Mouse (Mus musculus): ENCODE data around the gene Arfgap2. TPM values are rescaled to one million over a fixed set of nuclear protein-coding genes. Genes with fewer than 3 reads are reported as not detected.

Gene Arfgap2
- polyA plus RNA-seq, 1 experiment, result 34.7 TPM

- 49% methylated on average over 5 of the region's 5 CpGs for WGBS
These were observed 6.7 kb upstream of the Arfgap2 start for GRCm38 (mm10) chr2:91258054-91258453.

DNA sequence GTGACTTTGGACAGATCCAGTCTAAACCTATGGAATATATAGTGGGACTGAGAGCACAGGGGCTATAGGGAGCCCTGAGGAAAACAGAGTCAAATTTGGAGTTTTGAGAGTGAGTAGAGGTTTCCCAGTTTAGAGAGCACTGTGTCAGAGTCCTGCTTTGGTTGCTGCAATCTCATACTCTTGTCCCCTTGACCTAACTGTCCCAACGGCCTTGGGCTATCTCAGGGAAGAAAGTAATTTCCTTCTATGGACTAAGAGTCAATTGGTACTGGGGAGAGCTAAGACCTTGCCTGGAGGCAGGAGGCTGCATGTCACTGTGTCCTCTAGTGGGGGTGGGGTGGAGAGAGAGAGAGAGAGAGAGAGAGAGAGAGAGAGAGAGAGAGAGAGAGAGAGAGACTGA is 5.9 kb upstream of the Arfgap2 start:
- WGBS, result 74% methylated on average over 1 of the region's 1 CpGs
- DNase-seq (ENCODE audit: low read depth, low spot score), result no peak

More at GRCm38 (mm10) chr2:91258054-91258453, 6.7 kb upstream of the Arfgap2 start:
- DNase-seq (ENCODE audit: low read depth, low spot score), result no peak

- WGBS, result 95% methylated on average over 1 of the region's 1 CpGs
- no peak for DNase-seq (ENCODE audit: low read depth, low spot score)
These were observed 5.3 kb upstream of the Arfgap2 start for GRCm38 (mm10) chr2:91259493-91259892.

DNA sequence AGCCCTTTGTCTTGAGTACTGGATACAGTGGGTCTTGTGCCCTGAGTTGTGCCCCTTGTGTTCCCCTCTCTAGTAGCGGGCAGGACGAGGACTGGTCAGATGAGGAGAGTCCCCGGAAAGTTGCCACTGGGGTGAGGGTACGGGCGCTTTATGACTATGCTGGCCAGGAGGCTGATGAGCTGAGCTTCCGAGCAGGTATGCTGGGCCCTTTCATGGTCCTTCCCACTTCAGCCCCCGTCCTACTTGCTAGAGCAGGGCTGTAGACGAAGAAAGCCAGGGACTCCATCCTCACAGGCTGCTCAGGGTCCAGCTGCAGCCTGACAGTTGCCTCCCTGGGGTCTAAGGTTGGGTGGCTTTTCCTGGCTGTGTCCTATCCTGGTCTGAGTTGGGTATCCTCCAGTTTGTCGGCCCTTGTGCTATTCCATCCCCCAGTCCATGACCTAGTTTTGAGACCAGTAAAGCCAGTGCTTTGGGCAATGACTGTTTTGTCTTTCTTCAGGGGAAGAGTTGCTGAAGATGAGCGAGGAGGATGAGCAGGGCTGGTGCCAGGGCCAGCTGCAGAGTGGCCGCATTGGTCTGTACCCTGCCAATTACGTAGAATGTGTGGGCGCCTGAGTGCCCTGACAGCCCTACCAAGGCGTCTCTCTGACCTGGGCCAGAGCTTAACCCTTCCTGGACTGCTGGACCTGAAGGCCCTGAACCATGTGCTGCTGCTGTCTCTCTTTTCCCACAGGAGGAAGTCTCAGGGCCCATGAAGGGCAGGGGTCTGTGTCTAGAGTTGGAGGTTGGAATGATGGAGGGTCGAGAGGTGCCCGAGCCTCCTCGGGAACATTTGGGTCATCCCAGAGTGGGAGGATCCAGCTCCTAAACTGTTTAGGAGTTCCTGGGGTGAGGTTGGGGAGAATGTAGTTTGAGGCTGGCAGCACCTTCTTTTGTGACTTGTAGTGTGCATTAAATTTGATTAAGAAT is 798 bp upstream of the Arfgap2 start:
- DNase-seq (ENCODE audit: low read depth, low spot score), result no peak
- WGBS, result 88% methylated on average over 17 of the region's 17 CpGs

DNA sequence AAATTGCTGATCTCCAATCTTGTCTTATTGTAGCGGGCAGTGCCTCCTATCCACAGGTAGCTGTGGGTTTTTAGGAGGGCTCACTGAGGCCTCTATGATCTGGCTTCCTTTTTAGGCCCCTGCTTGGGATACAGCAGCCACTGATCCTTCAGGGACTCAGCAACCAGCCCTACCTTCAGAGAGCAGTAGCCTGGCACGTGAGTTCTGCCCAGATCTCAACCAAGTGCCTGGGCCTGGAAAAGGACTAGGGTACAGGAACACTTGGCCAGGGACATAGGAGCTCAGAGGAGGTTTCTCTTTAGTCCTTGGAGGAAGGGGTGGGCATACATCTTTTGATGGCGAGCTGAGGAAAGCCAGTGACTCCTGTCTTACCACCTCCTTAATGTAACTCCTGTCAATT is 3.3 kb downstream of the Arfgap2 start:
- DNase-seq (ENCODE audit: low read depth, low spot score), result no peak
- WGBS, result 92% methylated on average over 3 of the region's 3 CpGs

- DNase-seq (ENCODE audit: low read depth, low spot score), result no peak
- 36% methylated on average over 2 of the region's 2 CpGs for WGBS
These were observed 3.9 kb downstream of the Arfgap2 start for GRCm38 (mm10) chr2:91268706-91269105.

DNA sequence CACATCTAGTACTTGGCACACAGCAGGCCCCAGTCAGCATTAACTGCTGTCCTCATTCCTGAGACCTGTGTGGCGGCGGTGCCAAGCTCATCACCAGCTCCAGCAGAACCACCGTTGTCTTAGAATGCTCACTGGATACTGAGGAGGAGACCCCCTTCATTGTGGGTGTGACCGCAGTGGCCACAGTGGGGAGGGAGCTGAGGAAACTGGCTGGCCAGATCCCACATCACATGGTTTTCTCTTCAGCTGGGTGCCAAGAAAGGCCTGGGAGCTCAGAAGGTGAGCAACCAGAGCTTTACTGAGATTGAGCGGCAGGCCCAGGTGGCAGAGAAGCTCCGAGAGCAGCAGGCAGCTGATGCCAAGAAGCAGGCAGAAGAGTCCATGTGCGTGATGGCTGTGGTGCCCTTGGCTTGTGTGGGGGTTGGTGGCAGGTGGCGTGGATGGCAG is 4.9 kb downstream of the Arfgap2 start:
- 92% methylated on average over 8 of the region's 8 CpGs for WGBS
- no peak for DNase-seq (ENCODE audit: low read depth, low spot score)

- DNase-seq (ENCODE audit: low read depth, low spot score), result peak; percentile 62
- WGBS, result 28% methylated on average over 10 of the region's 10 CpGs
These were observed 14.1 kb downstream of the Arfgap2 start for GRCm38 (mm10) chr2:91278749-91279371.

GRCm38 (mm10) chr2:91279372-91279755 is 14.6 kb downstream of the Arfgap2 start:
- WGBS, result 12% methylated on average over 2 of the region's 2 CpGs
- no peak for DNase-seq (ENCODE audit: low read depth, low spot score)

- DNase-seq (ENCODE audit: low read depth, low spot score), result peak; percentile 68
- WGBS, result 37% methylated on average over 5 of the region's 5 CpGs
These were observed 16.6 kb downstream of the Arfgap2 start for GRCm38 (mm10) chr2:91281366-91281765.

- 75% methylated on average over 3 of the region's 3 CpGs for WGBS
- no peak for DNase-seq (ENCODE audit: low read depth, low spot score)
These were observed 19.2 kb downstream of the Arfgap2 start for GRCm38 (mm10) chr2:91283972-91284371.

- DNase-seq (ENCODE audit: low read depth, low spot score), result no peak
- WGBS, result 44% methylated on average over 13 of the region's 13 CpGs
These were observed 19.8 kb downstream of the Arfgap2 start for GRCm38 (mm10) chr2:91284375-91285199.

DNA sequence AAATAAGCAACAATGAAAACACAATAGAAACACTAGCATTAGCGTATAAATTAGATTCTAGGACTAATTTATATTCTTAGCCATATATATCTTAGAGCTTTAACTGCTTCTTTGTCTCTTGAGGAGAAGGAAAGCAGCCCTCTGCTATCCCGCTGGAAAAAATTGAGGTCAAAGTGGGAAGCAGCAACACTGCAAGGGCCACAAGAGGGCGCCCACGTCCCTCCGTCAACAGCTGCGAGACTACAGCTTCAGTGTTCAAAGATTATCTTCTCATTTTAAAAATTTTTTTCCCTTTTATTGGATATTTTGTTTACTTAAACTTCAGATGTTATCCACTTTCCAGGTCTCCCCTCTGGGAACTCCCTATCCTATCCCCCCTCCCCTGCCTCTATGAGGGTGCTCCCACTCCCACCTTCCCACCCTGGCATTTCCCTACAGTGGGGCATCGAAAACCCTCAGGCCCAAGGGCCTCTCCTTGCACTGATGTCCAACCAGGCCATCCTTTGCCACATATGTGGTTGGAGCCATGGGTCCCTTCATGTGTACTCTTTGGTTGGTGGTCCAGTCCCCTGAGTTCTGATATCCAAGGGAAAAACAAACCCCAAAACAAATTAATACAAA is 21.2 kb downstream of the Arfgap2 start:
- DNase-seq (ENCODE audit: low read depth, low spot score), result peak; percentile 65
- WGBS, result 12% methylated on average over 7 of the region's 7 CpGs

DNA sequence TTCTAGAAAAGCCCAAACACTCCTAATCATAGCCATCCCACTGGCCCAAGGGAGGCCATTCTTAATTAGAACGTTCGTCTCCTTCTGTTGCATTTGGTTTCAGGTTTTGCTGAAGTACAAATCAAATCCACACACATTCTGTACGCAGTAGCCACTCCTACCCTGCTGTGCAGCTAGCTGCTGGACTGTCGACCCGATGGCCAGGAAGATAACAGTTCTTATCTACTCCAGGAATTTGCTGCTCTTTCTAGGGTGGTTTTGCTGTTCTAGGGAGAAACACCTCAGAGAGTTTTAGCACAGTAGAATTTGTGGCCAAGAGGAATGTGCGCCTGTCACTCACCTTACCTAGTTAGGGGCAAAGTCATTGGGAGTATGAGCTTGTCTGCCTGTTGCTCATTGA is 22.8 kb downstream of the Arfgap2 start:
- no peak for DNase-seq (ENCODE audit: low read depth, low spot score)
- WGBS, result 45% methylated on average over 6 of the region's 6 CpGs

- no peak for DNase-seq (ENCODE audit: low read depth, low spot score)
- 33% methylated on average over 12 of the region's 12 CpGs for WGBS
These were observed 26.6 kb downstream of the Arfgap2 start for GRCm38 (mm10) chr2:91291197-91292007.

- DNase-seq (ENCODE audit: low read depth, low spot score), result no peak
- WGBS, result 92% methylated on average over 3 of the region's 3 CpGs
These were observed 29.5 kb downstream of the Arfgap2 start for GRCm38 (mm10) chr2:91294226-91294625.

DNA sequence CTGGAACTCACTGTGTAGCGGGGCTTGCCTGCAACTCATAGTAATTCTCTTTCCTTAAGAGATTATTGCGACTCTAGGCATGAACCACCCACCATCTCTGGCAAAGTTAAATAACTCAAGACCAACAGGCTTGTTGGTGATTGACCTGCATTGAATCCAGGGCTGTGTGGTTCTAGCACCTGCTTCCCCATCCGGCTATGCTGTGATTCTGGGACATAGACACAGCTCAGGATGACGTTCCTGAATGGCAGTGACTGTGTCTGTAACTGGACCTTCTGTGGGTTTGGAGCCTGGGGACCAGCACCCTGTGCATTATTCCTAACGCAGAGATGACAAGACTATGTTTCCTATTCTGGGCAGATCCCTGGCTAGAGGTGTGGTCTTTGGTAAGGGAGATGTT is 31.1 kb downstream of the Arfgap2 start:
- no peak for DNase-seq (ENCODE audit: low read depth, low spot score)
- 92% methylated on average over 5 of the region's 5 CpGs for WGBS

DNA sequence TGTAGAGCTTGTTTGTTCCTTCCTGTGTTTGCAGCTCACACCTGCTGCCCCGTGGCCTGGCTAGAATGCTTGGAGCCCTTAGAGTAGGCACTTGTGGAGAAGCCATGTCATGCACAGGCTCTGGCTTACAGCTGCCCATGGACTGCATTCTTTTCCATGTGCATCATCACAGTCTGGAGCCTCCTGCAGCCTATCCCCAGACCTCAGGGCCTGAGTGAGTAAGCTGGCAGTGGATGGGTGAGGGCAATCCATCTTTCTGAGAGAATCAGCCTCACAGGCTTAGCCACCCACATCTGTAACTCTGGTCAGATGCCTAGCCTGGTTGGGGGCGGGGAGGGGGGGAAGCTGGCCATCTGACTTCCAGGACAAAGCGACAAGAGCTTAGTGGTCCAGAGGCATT is 34.4 kb downstream of the Arfgap2 start:
- WGBS, result 78% methylated on average over 3 of the region's 3 CpGs
- no peak for DNase-seq (ENCODE audit: low read depth, low spot score)

DNA sequence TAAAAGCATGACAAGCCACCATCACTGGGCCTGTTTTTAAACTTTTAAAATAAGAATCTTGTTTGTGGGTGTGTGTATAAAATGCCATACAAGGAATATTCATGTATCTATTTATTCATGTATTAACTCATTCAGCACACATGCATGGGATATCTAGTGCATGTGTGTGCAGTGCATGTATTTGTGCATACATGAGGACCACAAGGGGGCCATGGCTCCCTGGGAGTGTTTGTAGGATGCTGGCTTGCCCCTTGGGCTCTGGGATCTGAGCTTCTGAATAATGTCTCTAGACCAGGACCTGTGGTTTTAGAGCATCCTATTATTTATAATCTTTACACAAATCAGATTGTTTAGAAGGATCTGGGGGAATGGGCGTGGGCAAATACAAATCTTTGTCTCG is 36.0 kb downstream of the Arfgap2 start:
- no peak for DNase-seq (ENCODE audit: low read depth, low spot score)
- 95% methylated on average over 2 of the region's 2 CpGs for WGBS

All from large intestine, adult 2 months (tissue).